Mouse (Mus musculus) layer of hippocampus, adult 18-20 months (tissue): ENCODE data around the gene Tenm4. TPM values are rescaled to one million over a fixed set of nuclear protein-coding genes. Genes with fewer than 3 reads are reported as not detected.

Experiments used
- DNase-seq, 2 experiments: peaks; one replicate each; pipeline ENCODE4 v3.0.0; 2022; ENCODE audit warnings: low spot score in 2 of 2
- total RNA-seq, 2 experiments: library from RNA; stranded (reverse); gene quantifications; 2 replicates each; pipeline ENCODE4 v1.2.3; 2021

Gene Tenm4
- total RNA-seq, 2 experiments from 2014 or later: 107 to 108 TPM

- DNase-seq: peak in 1 of 2 experiments; percentile 36
Observed at GRCm38 (mm10) chr7:96400411-96400810, 229.4 kb downstream of the Tenm4 start.

- no peak for DNase-seq
Observed at GRCm38 (mm10) chr7:96406630-96407214, 235.7 kb downstream of the Tenm4 start.

DNA sequence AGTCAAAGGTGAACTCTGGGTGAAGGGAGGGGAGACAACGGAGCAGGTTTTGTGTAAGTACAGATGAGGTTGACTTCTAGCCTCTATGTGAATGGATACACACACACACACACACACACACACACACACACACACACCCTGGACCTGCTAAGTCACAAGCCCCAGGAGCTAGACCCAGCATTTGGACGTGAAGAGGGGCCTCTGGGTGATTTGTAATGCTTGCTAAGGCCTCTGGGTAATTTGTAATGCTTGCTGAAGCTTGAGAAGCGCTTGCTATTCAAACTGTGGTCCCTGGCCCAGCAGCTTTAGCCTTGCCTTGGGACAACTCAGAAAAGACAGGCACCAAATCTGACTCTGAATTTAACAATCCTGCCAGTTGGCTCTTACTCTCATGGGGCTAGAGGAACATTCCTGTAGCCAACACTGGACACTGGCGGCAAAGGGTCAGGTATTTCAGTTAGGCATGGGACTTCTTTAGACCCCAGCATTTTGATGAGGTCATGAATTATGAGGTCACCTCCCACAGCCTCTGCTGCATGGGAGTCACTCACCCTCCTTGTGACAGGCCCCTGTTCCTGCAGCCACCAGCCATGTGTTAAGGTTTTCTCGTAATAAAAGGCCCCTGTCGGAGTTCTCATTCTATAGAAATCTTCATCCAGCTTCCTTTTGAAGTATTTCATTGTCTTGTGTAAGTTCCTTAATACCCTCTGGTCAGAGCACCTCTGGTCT lies 237.3 kb downstream of the Tenm4 start:
- DNase-seq: no peak

DNA sequence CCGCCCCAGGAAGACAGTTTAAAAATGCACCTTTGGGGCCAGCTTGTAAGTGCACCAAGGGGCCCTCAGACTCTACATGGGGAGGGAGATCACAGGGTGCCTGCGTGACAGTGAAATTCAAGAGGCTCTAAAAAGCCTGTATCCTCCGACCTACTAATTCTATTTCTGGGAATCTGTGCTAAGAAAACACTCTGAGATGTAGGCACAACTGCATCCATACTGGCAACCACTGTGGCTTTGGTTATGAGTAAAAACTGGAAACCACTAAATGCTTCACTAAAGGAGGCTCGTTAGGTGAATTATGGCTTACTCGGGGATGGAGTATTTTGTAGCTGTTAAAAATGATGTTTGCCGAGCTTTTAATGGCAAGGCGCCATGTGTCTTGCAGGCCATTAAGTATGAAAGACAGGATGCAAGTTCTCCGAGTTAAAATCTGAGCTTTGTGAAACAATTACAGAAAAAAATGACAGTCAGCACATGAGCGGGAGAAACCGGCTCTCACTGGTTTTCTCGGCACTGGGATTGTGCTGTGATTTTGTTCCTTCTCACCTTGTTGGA lies 238.4 kb downstream of the Tenm4 start:
- no peak for DNase-seq

DNA sequence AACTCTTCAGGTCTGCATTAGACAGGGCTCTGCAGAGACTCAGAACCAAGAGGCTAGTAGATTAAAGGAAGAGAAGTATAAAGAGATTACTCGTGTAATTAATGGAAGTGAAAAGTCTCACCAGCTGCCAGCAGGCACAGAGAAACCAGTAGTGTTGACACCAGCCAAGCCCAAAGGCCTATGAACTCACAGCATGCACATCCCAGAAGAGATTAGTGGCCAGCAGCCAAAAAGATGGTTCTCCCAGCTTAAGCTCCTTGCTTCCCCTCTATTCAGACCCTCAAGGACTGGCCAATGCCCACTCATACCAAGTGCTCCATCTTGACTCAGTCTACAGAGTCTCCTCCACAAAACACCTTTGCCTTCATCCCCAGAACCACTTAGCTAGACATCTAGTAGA lies 242.8 kb downstream of the Tenm4 start:
- no peak for DNase-seq

GRCm38 (mm10) chr7:96414290-96415055 lies 243.4 kb downstream of the Tenm4 start:
- no peak for DNase-seq

- DNase-seq: peak; percentile 74 to 83
Observed at GRCm38 (mm10) chr7:96417251-96418004, 246.4 kb downstream of the Tenm4 start.

DNA sequence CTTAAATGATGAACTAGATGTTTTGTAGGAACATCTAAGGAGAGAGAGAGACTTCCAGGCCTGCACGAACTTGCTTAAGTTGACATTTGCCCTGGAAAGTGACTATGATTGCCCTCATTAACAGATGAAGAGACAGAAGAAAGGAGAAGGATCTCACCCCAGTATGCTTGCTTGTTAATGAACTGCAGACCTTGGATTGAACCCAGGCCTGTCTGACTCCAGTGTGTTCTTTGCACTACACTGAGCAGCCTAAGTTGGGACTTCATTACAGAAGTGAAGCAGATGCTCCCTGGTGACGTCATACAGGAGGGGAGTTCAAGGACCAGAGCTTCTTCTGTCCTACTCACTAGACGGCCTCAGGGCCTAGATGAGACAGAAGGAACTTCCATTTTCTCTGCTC lies 247.1 kb downstream of the Tenm4 start:
- DNase-seq: no peak

GRCm38 (mm10) chr7:96420045-96420444 lies 249.0 kb downstream of the Tenm4 start:
- DNase-seq: no peak

- DNase-seq: no peak
Observed at GRCm38 (mm10) chr7:96420926-96421605, 250.0 kb downstream of the Tenm4 start.

GRCm38 (mm10) chr7:96426954-96427353 lies 255.9 kb downstream of the Tenm4 start:
- DNase-seq: no peak

DNA sequence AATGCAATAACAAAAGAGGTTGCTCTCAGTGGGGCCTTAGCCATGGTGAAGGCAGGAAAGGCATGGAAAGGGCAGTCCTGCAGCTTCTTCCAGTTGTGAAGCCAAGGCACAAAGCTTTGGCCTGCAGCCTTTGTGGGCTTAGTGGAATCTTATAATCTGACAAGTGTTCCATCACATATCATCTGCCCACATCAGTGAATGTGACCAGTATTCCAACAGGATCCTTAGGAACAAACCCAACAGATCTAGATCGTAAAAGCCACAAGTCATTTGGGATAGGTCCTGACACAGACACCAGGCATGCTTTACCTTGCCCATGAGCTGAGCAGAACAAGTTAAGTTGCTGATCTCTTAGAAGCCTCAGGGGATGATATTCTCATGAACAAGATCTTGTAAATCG lies 262.3 kb downstream of the Tenm4 start:
- no peak for DNase-seq

GRCm38 (mm10) chr7:96438392-96438791 lies 267.3 kb downstream of the Tenm4 start:
- peak in 1 of 2 experiments; percentile 41 for DNase-seq

DNA sequence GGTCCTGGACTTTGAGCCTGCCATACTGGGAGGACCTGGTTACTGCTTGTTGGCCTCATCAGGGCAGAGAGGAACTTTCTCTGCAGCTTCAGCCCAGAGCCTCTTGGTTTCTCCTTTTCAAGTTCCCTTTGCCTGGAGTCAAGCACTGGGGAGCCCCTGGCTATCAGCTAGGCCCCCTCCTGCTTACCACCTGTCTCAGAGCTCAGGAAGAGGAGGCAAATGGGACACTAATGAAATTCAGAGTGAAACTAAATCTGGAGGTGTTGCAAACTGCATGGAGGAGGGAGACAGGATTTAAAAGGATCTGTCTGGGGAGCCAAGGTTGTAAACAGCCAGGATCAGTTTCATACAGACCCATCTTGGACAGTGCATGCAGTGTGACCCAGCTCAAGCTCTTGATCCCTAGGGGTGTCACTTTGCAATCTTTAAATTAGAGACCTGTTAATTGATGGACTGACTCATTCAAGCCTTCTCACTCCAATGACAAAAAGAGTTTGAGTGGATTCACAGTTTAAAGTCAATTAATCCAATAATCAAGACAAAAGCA lies 269.2 kb downstream of the Tenm4 start:
- DNase-seq: no peak

GRCm38 (mm10) chr7:96445771-96446170 lies 274.7 kb downstream of the Tenm4 start:
- peak in 1 of 2 experiments; percentile 49 for DNase-seq

DNA sequence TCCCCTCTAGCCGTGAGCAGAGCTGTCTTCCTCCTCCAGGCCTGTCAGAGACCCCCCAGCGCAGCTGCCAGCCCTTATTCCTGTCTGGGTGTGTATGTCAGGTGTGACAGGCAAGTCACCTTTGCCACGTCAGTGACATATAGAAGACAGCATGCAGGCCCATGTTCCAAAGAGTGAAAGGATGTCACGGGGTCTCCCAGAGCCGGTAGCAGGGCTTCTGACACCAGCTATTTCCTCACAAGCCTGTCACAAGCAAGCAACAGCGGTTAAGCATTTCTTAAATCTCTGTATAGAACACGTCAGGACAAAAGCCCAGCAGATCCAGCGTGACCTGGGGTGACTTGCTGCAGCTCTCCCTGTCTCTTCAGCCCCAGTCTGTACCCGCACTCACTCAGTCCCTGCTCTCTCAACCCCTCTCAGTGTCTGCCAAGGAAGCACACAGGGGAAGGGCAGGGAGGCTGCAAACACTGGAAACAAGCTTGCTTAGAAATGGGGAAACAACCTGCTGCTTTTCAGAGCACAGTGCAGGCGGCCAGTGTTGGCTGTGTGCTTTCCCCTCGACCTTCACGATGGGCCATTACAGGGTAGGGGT lies 276.9 kb downstream of the Tenm4 start:
- no peak for DNase-seq

- DNase-seq: no peak
Observed at GRCm38 (mm10) chr7:96455957-96456356, 284.9 kb downstream of the Tenm4 start.

GRCm38 (mm10) chr7:96456618-96457017 lies 285.6 kb downstream of the Tenm4 start:
- no peak for DNase-seq

- DNase-seq: peak in 1 of 2 experiments; percentile 46
Observed at GRCm38 (mm10) chr7:96457891-96458290, 286.8 kb downstream of the Tenm4 start.

DNA sequence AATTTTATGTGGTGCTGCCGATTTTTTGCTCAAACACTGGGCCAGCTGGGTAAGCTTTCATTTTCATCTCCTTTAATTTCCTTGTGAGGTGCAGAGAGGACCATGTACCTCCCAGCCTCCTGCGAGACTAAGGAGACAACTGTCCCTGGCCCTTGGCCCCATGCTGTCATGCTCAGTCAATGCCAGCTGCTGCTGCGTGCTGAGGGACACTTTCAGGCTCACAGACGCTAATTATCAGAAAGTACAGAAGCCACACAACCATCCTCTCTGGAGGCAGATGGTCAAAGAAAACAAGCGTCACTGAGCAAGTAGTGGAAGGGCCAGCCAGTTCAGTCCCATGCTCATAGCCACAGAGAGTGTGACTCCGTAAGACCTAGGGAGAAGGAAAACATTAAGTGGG lies 287.9 kb downstream of the Tenm4 start:
- DNase-seq: no peak
